In the genomic region with DNA sequence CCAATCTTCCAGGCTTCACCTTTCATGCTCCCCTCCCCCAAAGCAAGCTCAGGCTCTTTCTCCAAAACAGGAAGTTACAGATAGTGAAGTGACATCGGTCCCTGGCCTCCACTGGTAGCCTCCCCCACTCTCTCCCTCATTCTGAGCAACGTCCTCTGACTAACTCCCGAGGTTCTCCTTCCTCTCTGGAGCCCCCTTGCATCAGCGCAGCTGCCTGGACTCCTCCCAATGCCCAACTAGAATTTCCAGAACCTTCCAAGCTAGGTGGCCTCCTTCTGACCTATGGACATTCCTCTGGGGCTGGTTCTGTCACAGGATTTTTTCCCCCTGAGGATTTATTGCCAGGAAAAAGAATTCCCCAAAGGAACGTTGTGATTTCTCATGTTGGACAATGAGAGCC, we compare ENCODE assay signal across 8 mouse cellular contexts.
A peak's percentile ranks its signal among the peaks of the same experiment; 100 is the strongest.
DNase-seq lines count a peak whose midpoint lies in the region; ATAC-seq lines count a peak whose summit lies in the region.

No protein-coding gene starts in this region.

- no peaks in the 10 kb centered on the region for H3K36me3 ChIP-seq in heart, embryonic 10.5 days

- H3K27ac ChIP-seq in heart, embryonic 10.5 days = peak overlapping the region; percentile 67

- peaks cover 46% of the 10 kb centered on the region for H3K4me1 ChIP-seq in heart, embryonic 10.5 days

- no peaks in the 10 kb centered on the region for H3K27me3 ChIP-seq in heart, embryonic 10.5 days (ENCODE audit: insufficient read depth, poor library complexity, severe bottlenecking)

- H3K4me3 ChIP-seq in heart, embryonic 10.5 days = no peak overlapping the region

- no peak for DNase-seq in heart, embryonic 10.5 days (ENCODE audit: low spot score)
- DNase-seq in heart, adult 8-10 months (ENCODE audit: low spot score) = no peak
- DNase-seq in A20 (ENCODE audit: low read depth, low spot score) = peak; percentile 67
- DNase-seq in left cerebral cortex, adult 11 months (ENCODE audit: low spot score) = no peak
- DNase-seq in frontal cortex, postnatal 10 days (ENCODE audit: low spot score in 2 of 2) = no peak
- DNase-seq in ovary, postnatal 36 days (ENCODE audit: low spot score) = no peak

- no peaks in the 10 kb centered on the region for H3K9me3 ChIP-seq in heart, embryonic 10.5 days

- peak; percentile 78 for ATAC-seq in granulocyte monocyte progenitor cell, adult 5-6 weeks (replicated peaks; ENCODE audit: poor library complexity, severe bottlenecking)
- peak; percentile 72 for ATAC-seq in megakaryocyte progenitor cell, adult 5-6 weeks (replicated peaks; ENCODE audit: poor library complexity)

- 22% methylated on average over 5 of the region's 5 CpGs for WGBS in heart, embryonic 10.5 days
